Mouse (Mus musculus): ENCODE measurements around the gene Npas2. TPM values are rescaled to one million over a fixed set of nuclear protein-coding genes. Genes with fewer than 3 reads are reported as not detected.

Gene Npas2
- total RNA-seq, 2 experiments from 2014 or later: not detected

DNA sequence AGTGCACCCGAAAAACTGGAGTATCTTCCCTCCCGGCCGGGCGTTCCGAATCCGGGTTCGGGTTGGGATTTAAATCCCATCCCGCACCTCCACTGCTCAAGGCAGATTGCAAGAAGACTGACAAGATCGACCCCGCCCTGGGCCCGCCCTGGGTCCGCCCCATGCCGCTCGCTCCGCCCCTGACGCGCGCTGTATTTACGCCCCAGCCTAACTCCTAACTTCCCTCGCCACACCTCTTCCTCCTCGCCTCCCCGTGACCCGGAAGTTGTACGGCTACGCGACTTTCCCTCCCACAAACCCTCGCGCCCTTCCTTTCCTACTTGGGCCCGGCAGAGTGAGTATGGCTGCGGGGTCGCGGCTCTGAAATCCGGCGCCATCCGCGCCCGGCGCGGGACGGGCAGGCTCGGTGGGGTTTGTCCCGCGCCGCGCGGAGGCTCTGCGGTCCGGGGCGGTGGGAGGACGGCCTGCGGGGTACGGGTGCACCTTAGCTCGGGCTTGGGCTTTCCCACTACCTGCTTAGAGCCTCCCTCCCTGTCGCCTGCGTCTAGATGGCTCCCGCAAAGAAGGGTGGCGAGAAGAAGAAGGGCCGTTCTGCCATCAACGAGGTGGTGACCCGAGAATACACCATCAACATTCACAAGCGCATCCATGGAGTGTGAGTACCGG lies 174.2 kb downstream of the Npas2 start, which contains the start of gene Rpl31:
Gene Rpl31 (plus strand): TSS at position 242 of the 666 bp plus-strand sequence.
- ATAC-seq (replicated peaks; ENCODE audit: low FRiP score, poor library complexity, severe bottlenecking): peak; percentile 99

DNA sequence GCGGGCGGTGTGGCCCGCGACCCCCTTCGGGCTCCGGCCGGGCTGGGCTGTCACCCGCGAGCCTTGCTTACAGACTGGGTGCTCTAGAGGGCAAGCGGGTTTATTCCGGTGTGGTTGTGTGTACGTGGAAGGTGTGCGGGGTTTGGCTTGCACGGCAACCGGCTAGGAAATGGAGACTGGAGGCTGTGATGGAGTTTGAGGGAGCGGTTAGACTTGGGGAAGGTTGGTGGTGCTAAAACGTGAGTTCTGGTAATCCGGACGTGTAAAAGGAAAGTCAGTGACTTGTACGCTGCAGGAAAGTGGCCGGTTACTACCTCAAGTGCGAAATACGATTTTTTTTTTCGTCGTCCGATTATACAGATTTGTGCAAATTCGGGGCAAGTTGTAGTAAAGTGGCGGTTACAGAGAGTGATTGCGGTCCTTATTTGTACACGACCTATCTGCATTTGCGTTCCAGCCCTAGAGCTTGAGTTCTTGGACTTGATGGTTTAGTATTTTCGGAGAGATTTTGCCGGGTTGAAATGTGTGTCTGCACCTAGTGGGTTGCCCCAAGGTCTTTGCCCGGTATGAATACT lies 174.8 kb downstream of the Npas2 start:
- peak; percentile 18; the same call in 1 of the 2 replicates for ATAC-seq (replicated peaks; ENCODE audit: low FRiP score, poor library complexity, severe bottlenecking)

DNA sequence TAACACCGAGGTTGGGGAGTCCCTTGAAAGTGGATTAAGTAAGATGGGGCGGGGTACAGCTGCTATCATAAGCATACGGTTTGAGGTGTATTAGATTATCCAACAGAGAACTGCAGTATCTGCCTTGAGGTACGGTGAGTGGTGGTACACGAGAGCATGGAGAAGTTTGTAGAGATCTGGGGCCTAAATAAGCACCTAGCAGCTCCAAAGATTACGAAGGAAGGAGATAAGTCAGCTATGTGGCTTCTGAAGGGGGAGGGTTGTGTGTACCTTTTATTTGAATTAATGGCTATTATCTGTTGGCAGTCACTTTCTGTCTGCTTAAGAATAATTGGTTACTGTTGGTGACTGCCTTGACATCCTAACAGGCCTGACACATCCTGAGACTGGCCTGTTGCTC lies 176.9 kb downstream of the Npas2 start:
- ATAC-seq (replicated peaks; ENCODE audit: low FRiP score, poor library complexity, severe bottlenecking): no peak

DNA sequence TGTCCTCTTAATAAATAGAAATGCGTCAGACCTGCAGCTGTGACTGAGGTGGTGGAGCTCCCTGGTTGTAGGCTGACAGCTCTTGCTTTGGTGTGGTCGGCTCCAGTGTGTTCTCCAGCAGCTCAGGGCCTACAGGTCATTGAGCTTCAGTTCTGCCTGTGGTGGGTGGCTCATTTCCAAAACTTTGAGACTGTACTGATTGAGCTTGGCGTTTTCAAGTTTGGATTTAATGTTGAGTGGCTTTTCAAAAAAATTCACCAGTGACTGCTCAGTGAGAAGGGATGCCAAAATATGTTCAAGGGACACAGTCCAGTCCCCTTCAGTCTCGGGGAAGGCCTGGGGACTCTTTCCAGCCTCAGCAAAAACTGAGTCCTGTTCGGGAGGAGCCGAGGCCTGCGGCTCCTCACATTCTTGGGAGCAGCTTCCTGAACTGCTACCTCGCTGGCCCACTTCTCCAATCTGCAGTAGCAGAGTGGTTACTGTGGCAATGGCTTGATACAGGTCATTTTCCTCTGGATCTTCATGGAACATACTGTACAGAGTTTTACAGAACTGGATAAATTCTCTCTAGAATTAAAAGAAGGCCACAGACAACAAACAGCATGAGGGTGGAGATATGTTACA lies 178.8 kb downstream of the Npas2 start:
- no peak for ATAC-seq (replicated peaks; ENCODE audit: low FRiP score, poor library complexity, severe bottlenecking)

DNA sequence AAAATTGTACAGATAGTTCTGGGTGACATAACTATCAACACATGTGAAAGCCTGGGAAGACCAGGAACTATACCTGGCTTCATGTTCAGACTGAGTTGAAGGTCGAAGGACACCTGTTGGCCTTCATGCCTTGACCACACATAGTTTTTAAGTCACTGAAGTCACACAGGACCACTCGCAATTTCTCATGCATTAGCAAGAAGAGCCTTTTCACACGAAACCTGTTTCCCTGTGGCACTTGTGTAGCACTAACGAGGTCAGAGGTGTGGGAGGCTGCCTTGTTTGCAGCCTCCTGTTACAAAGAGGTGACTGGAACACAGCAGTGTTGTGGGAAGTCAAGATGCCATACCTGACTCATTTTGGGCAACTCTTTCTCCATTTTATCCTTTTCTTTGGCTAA lies 179.8 kb downstream of the Npas2 start:
- no peak for ATAC-seq (replicated peaks; ENCODE audit: low FRiP score, poor library complexity, severe bottlenecking)

DNA sequence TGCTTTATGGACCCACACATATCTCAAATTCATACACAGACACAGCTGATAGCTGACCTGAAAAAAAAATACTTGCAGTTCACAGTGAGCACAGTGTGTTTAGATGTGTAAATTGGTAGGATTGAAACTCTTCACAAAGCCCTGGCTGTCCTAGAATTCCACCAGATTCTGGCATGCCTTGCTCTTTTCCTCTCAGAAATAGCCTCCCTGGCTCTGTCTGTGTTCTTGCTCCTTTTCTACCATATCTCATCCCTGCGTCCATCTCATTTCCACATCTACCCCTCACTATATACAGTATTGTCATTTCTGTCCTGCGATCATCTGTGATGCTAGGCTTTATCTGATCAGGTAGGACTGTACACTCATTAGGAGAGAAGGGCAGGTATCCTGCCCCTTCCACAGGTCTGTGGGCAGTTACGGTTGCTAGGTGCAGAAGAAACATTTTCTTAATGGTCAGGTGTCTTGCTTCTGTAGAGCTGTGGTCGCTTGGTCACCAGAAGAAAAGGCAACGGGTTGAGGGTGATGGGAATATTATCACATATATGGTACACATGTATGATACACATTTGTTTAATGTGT lies 180.8 kb downstream of the Npas2 start:
- ATAC-seq (replicated peaks; ENCODE audit: low FRiP score, poor library complexity, severe bottlenecking): no peak

DNA sequence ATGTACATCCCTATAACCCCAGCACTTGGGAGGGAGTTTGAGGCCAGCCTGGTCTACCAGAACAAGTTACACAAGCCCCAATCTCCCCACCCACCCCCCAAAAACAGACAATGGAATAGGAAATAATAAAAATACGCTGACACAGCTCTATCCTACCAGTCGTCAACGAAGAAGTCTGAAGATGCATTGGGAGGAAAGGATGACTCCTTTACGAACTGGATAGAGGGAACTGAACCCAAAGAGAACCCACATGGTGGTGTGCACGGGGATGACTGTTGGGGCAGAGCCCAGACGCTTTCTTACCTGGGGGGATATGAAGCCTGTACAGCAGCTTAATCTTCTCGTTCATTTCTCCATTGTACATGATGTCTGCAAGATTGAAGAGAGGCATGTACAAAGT lies 182.6 kb downstream of the Npas2 start:
- ATAC-seq (replicated peaks; ENCODE audit: low FRiP score, poor library complexity, severe bottlenecking): no peak

DNA sequence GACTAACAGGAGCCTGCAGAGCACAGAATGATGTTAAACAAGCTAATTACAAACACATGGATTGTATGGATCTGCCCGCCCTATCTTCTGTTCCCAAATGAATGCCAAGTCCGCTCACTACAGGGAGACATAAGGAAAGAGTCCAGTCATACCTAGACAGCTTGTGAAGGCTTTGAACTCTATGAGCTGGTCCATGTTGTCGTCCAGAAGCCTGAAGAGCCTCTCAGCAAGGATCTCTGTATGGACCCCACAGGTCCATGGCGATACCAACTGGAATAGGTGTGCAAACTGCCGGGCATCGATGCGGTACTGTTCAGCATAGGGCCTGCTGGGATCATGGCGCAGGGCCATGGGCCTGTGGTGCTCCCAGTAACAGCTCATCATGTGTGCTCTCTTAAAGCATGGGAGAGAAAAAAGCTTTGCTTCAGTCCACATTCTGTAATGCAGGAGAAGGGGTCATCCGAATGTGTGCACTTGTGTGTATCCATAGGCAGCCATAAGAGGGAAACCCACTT lies 183.3 kb downstream of the Npas2 start:
- no peak for ATAC-seq (replicated peaks; ENCODE audit: low FRiP score, poor library complexity, severe bottlenecking)

DNA sequence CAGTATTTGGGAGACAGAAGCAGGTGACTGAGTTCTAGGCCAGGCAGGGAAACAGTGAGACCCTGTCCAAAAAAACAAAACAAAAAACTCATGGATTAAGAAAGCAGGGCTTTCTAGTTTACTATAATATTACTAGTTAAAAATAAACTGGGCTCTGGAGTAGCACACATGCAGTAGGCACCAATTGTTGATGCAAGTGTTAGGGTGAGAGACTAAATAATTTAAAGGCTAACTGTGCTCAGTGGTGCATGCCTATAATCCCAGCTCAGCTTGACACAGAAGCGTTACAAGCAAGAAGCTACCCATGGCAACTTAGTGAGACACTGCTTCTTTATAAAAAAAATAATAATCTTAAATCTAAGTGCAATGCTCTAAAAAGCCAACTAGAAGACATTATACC lies 185.0 kb downstream of the Npas2 start:
- ATAC-seq (replicated peaks; ENCODE audit: low FRiP score, poor library complexity, severe bottlenecking): no peak

DNA sequence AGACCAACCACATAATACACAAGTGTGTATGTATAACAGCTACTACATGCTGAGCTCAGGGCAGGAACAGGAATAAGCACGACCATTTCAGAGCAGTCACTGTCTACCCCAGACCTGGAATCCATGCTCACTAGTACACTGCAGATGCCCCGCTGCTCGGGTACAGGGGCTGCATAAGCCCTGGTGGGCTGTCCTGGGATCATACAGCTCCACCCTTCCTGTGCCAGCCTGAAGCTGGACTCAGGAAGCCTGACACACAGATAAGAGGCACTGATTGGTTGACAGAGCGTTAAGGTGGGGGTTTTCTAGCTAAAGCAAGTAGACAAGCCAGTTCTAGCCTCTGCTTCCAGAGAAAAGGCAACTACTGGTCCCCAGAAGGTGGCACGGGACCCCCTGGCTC lies 185.5 kb downstream of the Npas2 start:
- ATAC-seq (replicated peaks; ENCODE audit: low FRiP score, poor library complexity, severe bottlenecking): no peak

DNA sequence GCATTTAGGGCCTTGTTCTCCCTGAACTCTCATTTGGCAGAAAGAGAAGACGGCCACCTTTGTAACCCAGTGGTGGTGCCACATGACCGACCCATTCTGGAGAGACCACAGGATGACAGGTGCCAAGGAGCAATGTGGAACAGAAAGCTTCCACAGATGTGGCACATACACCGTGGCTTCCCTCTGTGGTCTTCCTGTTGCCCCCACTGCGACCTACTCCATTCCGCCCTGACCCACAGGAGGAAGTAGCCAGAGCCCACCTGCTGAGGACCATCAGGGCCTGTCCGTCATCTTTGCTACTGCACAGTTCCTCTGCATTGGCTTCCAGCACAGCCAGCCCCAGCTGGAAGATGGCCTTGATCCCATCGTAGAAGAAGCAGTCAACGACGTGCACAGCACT lies 187.5 kb downstream of the Npas2 start:
- ATAC-seq (replicated peaks; ENCODE audit: low FRiP score, poor library complexity, severe bottlenecking): no peak

DNA sequence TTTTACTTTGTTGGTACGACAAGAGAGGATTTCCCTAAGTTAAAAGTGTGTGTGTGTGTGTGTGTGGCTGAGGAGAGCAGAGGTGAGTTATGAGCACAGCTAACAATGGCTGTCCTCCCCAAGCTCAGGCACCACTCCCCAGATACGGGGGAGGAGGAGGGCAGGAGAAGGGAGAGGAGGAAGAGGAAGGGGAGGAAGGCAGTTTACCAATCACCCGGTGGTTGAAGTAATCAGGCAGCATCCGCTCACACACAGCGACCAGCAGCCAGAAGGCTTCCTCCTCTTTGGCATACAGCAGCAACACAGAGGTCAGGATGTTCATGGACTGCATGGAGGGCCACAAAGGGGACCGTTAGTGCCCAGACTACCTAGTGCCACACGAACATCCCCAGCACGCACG lies 191.4 kb downstream of the Npas2 start:
- ATAC-seq (replicated peaks; ENCODE audit: low FRiP score, poor library complexity, severe bottlenecking): no peak

DNA sequence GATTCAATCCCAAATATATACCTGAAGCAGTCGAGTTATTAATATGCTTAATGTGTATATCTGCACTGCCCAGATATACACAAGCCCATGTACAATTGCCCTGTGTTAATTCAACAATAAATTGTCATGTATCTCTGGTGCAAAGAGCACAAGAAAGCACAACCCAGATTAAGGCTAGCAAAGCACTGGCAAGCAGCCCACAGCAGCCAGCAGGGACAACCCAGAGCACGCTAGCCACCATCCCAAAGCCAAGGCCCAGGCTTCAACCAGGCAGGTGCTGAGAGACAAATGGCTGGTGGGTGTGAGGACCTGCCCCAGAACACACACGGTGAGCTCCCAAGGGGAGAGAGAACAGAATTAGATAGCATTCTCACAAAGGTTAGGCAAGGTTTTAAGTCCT lies 192.9 kb downstream of the Npas2 start:
- no peak for ATAC-seq (replicated peaks; ENCODE audit: low FRiP score, poor library complexity, severe bottlenecking)

DNA sequence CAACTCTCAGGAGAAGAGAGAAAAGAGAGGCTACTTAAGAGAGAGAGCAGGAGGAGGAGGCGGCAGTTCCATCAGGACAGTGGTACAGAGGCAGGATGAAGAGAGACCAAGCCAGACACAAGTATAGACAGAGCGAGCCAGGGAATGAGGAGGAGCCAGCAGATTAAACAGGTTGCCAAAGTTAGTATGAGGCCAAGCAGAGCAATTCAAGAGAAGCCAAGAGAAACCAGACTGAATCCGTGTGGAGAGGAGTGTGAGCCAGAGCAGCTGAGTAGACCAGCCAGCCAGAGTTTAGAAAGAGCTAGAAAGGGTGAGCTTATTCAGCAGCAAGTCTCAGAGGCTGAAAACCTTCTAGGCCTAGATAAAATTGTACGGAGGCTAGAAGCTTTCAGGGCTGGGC lies 194.0 kb downstream of the Npas2 start:
- ATAC-seq (replicated peaks; ENCODE audit: low FRiP score, poor library complexity, severe bottlenecking): no peak

DNA sequence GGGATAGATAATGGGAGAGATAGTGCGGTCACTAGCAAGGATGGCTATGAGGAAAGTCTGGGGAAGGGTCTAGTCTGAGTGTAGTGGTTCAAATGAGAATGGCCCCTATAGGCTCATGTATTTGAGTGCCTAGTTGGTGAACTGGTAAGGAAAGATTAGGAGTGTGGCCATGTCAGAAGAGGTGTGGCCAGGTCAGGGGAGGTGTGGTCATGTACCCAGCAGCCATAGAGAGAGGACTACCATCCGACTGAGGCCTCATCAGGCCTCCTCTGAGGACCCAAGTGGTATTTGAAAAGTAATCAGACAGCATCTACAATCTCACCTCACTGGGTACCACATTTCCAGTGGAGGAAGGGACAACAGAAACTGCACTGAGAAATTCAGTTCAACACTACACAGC lies 194.6 kb downstream of the Npas2 start:
- ATAC-seq (replicated peaks; ENCODE audit: low FRiP score, poor library complexity, severe bottlenecking): peak; percentile 69

DNA sequence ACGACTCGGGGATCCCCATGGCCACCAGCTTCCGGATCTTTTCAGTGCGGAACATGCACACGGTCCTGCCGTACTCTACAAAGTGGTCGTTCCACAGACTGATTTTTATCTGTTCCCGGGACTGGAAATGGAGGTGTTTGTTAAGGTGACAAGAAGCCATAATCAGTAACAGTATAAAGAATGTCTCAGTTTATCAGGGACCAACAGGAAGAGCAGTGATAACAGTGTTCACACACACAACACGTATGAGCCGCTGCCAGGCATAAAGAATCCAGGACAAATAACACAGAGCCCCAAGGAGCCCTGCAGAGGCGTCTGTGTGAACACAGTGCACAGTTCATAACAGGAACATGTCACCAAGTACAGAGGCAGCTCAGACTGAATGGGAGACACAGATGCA lies 195.8 kb downstream of the Npas2 start:
- no peak for ATAC-seq (replicated peaks; ENCODE audit: low FRiP score, poor library complexity, severe bottlenecking)

DNA sequence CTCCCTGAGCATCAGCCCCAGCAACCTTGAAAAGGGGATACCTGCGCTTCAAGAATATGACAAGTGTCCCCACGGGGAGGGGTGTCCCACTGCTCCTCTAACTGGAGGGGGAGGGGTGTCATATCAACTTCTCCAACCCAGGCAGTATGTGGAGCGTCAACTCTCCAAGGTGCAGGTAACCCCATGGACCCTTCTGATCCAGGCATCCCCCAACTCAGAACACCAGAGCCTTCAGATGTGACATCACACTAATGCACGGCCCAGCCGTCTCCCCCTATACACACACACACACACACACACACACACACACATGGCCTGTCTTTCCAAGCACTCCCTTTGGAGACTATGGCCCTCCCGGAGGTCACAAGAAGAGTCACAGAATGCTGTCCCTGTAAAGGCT lies 198.1 kb downstream of the Npas2 start:
- no peak for ATAC-seq (replicated peaks; ENCODE audit: low FRiP score, poor library complexity, severe bottlenecking)

DNA sequence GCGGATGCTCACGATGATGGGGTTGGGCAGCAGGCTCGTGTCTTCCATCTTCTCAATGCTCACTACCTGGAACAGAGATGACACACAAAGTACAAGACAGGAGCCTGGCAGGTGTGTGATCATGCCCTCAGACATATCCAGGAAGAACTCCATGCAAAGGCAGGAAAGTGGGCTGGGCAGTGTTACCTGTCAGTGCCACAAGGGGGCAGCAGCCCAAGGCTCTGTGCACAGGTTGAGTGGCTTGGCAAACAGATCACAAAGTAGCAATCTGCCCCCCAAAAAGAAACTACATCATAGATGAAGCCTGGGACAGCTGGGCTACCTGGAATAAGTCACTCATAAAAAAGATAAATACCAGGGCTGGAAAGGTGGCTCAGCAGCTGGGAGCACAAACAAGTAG lies 198.7 kb downstream of the Npas2 start:
- peak; percentile 69; the same call in 1 of the 2 replicates for ATAC-seq (replicated peaks; ENCODE audit: low FRiP score, poor library complexity, severe bottlenecking)

DNA sequence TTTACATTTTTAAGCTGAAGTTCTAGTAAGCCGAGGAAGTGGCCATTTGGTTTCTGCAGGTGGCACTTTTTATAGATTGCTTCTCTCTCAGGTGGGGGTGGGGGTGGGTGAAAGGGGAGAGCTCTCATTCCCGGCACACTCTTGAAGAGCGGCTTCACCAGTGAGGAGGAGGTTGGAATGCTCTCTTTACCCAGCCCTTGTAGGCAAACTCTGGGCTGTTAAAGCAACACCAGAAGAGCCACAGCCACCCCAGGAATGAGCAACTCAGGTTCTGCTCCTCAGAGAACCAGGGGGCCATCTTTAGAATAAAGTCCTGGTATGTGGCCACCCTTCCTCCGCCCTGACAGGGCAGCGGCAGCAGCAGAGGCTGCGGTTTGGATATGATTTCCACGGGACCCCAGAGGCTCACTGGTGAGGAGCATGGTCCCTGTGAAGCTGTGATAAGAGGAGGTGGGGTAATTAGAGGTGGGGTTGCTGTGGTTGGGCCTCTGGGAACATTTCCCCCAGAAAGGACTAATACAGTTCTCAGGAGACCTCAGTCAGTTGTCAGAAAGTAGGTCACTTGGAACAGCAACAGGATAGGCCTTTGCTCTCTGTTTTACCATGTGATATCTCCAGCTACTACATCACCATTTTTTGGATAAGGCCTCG lies 199.8 kb downstream of the Npas2 start:
- ATAC-seq (replicated peaks; ENCODE audit: low FRiP score, poor library complexity, severe bottlenecking): no peak

DNA sequence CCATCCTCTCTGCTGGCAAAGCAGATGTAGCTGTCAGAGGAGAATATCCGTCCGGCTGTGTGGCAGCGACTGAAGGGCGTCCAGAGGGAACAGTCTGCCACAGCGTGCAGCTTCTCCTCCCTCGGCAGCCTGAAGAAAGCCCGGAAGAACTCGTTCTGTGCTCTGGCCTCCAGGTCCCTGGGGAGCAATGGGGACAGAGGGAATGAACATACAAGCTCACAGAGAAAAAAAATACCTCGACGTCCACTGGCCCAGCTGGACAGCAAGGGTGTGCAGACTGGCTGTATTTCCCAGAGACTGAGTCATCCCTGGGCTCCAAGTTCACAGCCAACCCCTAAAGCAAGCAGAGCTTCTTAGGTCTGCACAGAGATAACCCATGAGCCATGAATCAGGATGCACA lies 200.6 kb downstream of the Npas2 start:
- ATAC-seq (replicated peaks; ENCODE audit: low FRiP score, poor library complexity, severe bottlenecking): no peak

All from erythroblast, adult 5-6 weeks (primary cell).